Mouse (Mus musculus) layer of hippocampus, adult 2 months (tissue): Measurements from ENCODE around the gene Bahd1. TPM values are rescaled to one million over a fixed set of nuclear protein-coding genes. Genes with fewer than 3 reads are reported as not detected.
A peak's percentile ranks its signal among the peaks of the same experiment; 100 is the strongest.

Experiments used
- DNase-seq, 2 experiments: peaks; one replicate each; pipeline ENCODE4 v3.0.0; 2022; ENCODE audit warnings: low spot score in 2 of 2
- H3K27ac ChIP-seq: fragments of 200-600 bp; 2 replicates; pipeline ENCODE4 v1.8.1; 2022
- H3K4me3 ChIP-seq: fragments of 200-600 bp; 2 replicates; pipeline ENCODE4 v1.8.1; 2022; ENCODE audit warnings: mild to moderate bottlenecking
- CTCF ChIP-seq: fragments of 200-600 bp; conservative IDR thresholded peaks from 2 replicates; pipeline ENCODE4 v1.8.1; 2022; ENCODE audit warnings: antibody characterized with exemption, mild to moderate bottlenecking, moderate library complexity
- total RNA-seq, 2 experiments: library from RNA; stranded (reverse); gene quantifications; 2 replicates each; pipeline ENCODE4 v1.2.3; 2021

Gene Bahd1
- total RNA-seq, 2 experiments from 2014 or later: 58.6 to 61.1 TPM

DNA sequence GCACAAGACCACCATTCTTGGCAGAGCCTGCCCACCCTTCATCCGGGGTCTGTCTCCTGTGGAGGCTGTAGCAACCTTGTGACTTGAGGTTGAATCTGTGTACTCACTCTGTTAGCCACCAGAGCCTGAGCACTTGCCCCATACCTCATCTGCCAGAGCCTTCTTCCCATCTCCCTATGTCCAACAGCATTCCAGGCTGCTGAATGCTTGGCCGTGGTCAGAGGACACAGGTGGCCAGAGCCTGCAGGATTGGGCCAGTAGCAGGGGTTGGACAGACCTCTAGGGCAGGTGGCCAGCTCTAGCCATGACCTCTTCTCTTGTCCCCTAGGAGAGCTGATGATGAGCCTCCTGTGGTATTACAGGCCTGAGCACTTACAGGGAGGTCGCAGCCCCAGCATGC, 20.3 kb downstream of the Bahd1 start:
- Histone ChIP-seq H3K4me3 (no peak overlapping the region), H3K27ac (no peak overlapping the region)
- no peak for TF ChIP-seq CTCF
- DNase-seq: no peak

GRCm38 (mm10) chr2:118925952-118926351, 25.8 kb downstream of the Bahd1 start:
- Histone ChIP-seq H3K4me3 (peak overlapping the region; percentile 63), H3K27ac (no peak overlapping the region)
- TF ChIP-seq CTCF: no peak
- DNase-seq: no peak

- Histone ChIP-seq H3K27ac (peak within 1 kb of the TSS; percentile 74), H3K4me3 (peak within 1 kb of the TSS; percentile 63)
- peak; percentile 29 to 45 for DNase-seq
- TF ChIP-seq CTCF: no peak
These were observed 26.3 kb downstream of the Bahd1 start, which contains the start of gene Chst14 for GRCm38 (mm10) chr2:118926361-118926997. Gene Chst14 (plus strand): TSS chr2:118926496.

- DNase-seq: no peak
- no peak for TF ChIP-seq CTCF
- Histone ChIP-seq H3K4me3 (peak overlapping the region; percentile 63), H3K27ac (peak overlapping the region; percentile 74; the same call in 1 of the 2 replicates)
These were observed 27.0 kb downstream of the Bahd1 start for GRCm38 (mm10) chr2:118926998-118927739.

GRCm38 (mm10) chr2:118941341-118941740, 41.2 kb downstream of the Bahd1 start:
- H3K27ac ChIP-seq: no peak overlapping the region
- no peak overlapping the region for H3K4me3 ChIP-seq
- no peak for DNase-seq
- no peak for TF ChIP-seq CTCF

- no peak overlapping the region for H3K4me3 ChIP-seq
- H3K27ac ChIP-seq: no peak overlapping the region
- DNase-seq: no peak
- no peak for TF ChIP-seq CTCF
These were observed 43.1 kb downstream of the Bahd1 start for GRCm38 (mm10) chr2:118943232-118943631.

GRCm38 (mm10) chr2:118948818-118949217, 48.6 kb downstream of the Bahd1 start:
- H3K4me3 ChIP-seq: no peak overlapping the region
- no peak for TF ChIP-seq CTCF
- no peak overlapping the region for H3K27ac ChIP-seq
- no peak for DNase-seq

GRCm38 (mm10) chr2:118949699-118950098, 49.5 kb downstream of the Bahd1 start:
- no peak for TF ChIP-seq CTCF
- Histone ChIP-seq H3K27ac (no peak overlapping the region), H3K4me3 (no peak overlapping the region)
- DNase-seq: no peak

DNA sequence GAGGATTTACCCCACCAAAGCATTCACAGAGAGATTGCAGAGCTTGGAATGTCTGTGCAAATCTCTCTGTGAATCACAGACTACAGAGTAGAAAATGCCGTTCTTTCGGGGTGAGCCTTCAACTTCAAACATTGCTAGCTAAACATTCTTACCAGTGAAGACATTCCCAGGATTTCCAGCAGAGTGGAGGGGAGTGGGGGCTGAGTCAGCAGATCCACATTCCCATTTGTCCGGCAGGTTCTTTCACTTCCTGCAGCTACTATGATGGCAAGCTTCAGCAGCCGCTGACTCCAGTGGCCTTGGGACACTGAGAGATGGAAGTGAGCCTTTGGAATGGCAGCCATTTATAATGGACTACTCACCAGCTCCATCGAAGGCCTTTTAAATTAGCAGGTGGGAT, 56.3 kb downstream of the Bahd1 start:
- no peak for TF ChIP-seq CTCF
- no peak overlapping the region for H3K27ac ChIP-seq
- DNase-seq: no peak
- H3K4me3 ChIP-seq: no peak overlapping the region

DNA sequence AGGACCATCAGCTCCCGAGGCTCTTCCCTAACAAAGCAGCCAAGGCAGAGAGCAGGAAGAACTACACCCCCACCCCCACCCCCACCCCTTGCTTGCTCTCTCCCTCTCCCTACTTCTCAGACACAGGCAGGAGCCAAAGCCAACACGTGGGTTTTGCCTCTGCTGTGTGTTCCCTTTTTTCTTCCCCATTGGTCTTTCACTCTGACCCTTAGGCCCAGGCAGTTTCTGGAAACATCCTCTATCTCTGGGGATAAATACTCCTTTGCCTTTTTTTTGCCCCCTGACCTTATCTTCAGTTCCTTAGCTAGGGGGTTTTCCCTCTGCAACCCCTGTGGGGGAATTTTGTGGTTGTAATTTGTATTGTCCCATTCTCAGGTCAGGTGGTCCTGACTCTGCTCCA, 59.5 kb downstream of the Bahd1 start:
- DNase-seq: no peak
- no peak for TF ChIP-seq CTCF
- Histone ChIP-seq H3K4me3 (no peak overlapping the region), H3K27ac (no peak overlapping the region)

DNA sequence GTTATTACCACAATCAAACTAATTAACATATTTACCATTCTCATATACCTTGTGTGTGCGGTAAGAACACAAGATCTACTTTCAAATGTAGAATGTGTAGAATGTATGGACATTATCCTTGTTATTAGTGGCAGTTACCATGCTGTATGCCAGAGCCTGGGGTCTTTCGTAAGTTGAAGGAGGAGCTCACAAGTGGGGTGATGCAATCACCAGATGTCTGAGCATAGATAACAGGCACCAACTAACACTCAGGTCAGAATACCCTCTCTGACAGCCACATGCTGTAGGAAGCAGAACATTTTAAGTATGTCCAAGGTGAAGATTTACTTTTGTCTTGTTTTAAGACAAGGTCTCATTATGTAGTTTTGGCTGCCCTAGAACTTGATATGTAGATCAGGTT, 60.2 kb downstream of the Bahd1 start:
- Histone ChIP-seq H3K4me3 (no peak overlapping the region), H3K27ac (no peak overlapping the region)
- no peak for TF ChIP-seq CTCF
- no peak for DNase-seq

- Histone ChIP-seq H3K4me3 (no peak overlapping the region), H3K27ac (no peak overlapping the region)
- no peak for DNase-seq
- no peak for TF ChIP-seq CTCF
These were observed 61.4 kb downstream of the Bahd1 start for GRCm38 (mm10) chr2:118961546-118961945.

GRCm38 (mm10) chr2:118963007-118963675, 63.0 kb downstream of the Bahd1 start:
- DNase-seq: no peak
- Histone ChIP-seq H3K27ac (no peak overlapping the region), H3K4me3 (no peak overlapping the region)
- TF ChIP-seq CTCF: peak; percentile 56
